Mouse (Mus musculus): Measurements from ENCODE around the gene 1700034I23Rik. TPM values are rescaled to one million over a fixed set of nuclear protein-coding genes. Genes with fewer than 3 reads are reported as not detected.
"Not testable (repeated sequence)": the region's sequence is repeated elsewhere in the genome, so short reads cannot be mapped to it uniquely, and the experiment has no call there.

The 1700034I23Rik gene
- 0.20 and 0.51 TPM in 2 replicates for polyA plus RNA-seq (2014; fragmentation: Nextera tagmentation; extraction: Ambion mirVana)

DNA sequence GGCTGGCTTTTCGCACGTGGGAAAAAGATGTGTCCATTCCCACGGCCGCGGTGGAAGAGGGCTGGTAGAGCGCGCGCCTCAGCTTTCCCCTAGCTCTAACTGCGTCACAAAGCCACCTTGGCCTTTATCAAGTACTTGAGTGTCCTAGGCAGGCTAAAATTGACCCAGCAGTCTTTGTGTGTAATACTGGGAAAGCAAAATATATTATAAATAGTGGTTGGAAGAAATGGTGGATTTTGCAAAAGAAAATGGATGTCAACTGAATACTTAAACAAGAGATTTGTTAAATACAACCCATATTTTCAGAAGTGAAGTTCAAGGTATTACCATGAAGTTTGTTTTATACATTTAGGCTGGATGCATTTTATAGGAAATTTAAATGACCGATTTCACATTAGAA lies at the start of gene 1700034I23Rik:
1700034I23Rik (minus strand) TSS at position 101 of the 400 bp plus-strand sequence.
- not testable (repeated sequence) for H3K9ac ChIP-seq (ENCODE audit: low read depth, low read length); H3K9me3 ChIP-seq (ENCODE audit: control insufficient read depth, low read length); H3K4me3 ChIP-seq (ENCODE audit: low read depth, low read length); H3K4me1 ChIP-seq (replicated peaks; ENCODE audit: control insufficient read depth, insufficient read depth, low read length); DNase-seq (ENCODE audit: low spot score); H3K4me2 ChIP-seq (replicated peaks; ENCODE audit: low read depth, low read length); H3K27me3 ChIP-seq (ENCODE audit: control insufficient read depth, insufficient read depth, low read length); ATAC-seq (ENCODE audit: low FRiP score); H3K27ac ChIP-seq (ENCODE audit: low read depth, low read length); H3K36me3 ChIP-seq (ENCODE audit: control insufficient read depth, insufficient read depth, low read length)
- WGBS: 97% methylated on average over 2 of the region's 10 CpGs

DNA sequence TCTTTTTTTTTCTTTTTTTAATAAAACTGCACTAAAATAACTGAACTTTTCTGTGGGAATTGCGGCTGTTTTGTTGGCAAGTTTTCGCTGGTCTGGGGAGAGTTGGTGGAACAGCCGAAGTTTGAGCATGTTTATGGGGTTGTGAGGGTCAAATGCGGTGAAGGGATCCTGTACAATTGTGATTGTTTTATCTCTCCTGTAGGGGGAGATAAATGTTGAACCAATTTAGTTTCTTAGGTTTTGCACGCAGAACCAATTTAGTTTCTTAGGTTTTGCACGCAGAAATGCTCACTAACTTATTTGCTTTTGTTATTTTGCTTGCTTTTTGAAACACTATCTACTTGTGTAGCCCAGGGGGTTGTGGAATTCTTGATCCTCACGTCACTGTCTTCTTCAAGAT lies 49.0 kb upstream of the 1700034I23Rik start:
- WGBS: 9% methylated on average over 7 of the region's 7 CpGs
- Histone ChIP-seq H3K27me3 (ENCODE audit: control insufficient read depth, insufficient read depth, low read length) (peaks cover 5% of the 10 kb centered on the region), H3K4me2 (replicated peaks; ENCODE audit: low read depth, low read length) (peak overlapping the region; percentile 99), H3K9me3 (ENCODE audit: control insufficient read depth, low read length) (no peaks in the 10 kb centered on the region), H3K4me3 (ENCODE audit: low read depth, low read length) (peak overlapping the region; percentile 73), H3K9ac (ENCODE audit: low read depth, low read length) (no peak overlapping the region), H3K27ac (ENCODE audit: low read depth, low read length) (no peak overlapping the region), H3K4me1 (replicated peaks; ENCODE audit: control insufficient read depth, insufficient read depth, low read length) (no peaks in the 10 kb centered on the region), H3K36me3 (ENCODE audit: control insufficient read depth, insufficient read depth, low read length) (no peaks in the 10 kb centered on the region)
- ATAC-seq (ENCODE audit: low FRiP score) (no peak), DNase-seq (ENCODE audit: low spot score) (peak; percentile 40)

DNA sequence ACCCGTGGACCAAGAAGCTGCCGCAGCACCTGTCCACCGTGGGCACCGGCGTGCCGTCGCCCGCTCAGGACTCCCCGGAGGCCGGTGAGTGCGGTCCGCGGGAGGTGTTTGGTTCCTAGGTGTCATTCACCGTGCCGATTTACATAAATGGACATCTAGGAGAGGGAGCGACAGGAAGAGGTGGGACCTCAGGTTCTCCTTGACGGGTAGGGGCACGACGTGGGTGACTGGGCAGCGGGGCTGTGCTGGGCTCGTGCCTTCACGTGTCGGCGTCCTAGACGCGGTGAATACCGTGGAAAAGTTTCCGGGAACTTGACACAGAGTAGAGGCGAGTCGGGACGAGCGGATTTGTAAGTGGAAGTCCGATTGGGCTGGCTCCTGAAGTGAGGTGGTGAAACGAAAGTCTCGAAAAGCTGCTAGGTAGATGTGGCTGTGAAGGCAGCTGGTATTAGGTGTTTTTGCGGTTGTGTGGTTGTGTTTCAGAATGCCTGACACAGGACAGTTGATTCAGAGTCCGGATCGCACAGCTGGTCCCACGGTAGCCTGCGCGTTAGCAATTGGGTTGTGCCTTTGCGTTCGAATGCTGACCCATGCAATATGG lies 48.4 kb upstream of the 1700034I23Rik start:
- under 1% methylated on average over 43 of the region's 43 CpGs for WGBS
- DNase-seq (ENCODE audit: low spot score) (peak; percentile 65), ATAC-seq (ENCODE audit: low FRiP score) (no peak)
- Histone ChIP-seq H3K27me3 (ENCODE audit: control insufficient read depth, insufficient read depth, low read length) (peaks cover 5% of the 10 kb centered on the region), H3K4me3 (ENCODE audit: low read depth, low read length) (peak overlapping the region; percentile 73), H3K27ac (ENCODE audit: low read depth, low read length) (no peak overlapping the region), H3K9ac (ENCODE audit: low read depth, low read length) (peak overlapping the region; percentile 70), H3K4me1 (replicated peaks; ENCODE audit: control insufficient read depth, insufficient read depth, low read length) (no peaks in the 10 kb centered on the region), H3K4me2 (replicated peaks; ENCODE audit: low read depth, low read length) (peak overlapping the region; percentile 99), H3K36me3 (ENCODE audit: control insufficient read depth, insufficient read depth, low read length) (no peaks in the 10 kb centered on the region), H3K9me3 (ENCODE audit: control insufficient read depth, low read length) (no peaks in the 10 kb centered on the region)

DNA sequence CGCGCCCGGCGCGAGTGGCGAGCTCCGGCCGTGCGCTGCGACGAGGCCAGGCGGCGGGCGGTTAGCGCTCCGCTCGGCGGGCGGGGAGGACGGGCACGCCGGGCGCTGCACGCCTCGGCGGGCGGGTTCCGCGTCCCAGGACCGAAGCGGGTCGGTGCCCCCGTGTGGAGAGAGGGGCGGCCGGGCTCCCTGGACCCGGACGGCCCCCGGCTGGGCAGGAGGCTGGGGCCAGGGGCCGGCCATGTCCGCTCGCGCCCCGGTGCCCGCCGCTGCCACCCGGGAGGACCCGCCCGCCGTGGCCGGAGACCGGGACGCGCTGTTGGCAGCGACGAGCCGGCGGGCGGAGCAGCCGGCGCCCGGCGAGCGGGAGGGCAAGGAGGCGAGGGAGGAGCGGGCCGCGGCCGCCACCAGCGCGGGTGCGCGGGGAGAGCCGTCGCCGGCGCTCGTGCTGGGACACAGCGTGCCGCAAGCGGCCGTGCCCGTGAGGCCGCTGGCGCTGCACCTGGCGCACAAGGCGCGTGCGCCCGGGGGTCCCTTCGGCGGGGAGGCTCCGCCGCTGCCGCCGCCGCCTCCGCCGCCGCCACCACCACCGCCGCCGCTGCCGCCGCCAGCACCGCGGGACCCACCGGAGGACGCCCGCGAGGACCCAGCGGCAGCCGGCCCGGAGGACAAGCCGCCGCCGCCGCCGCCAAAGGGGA lies 47.7 kb upstream of the 1700034I23Rik start:
- peak; percentile 78; the same call in 1 of the 2 replicates for ATAC-seq (ENCODE audit: low FRiP score)
- Histone ChIP-seq H3K27ac (ENCODE audit: low read depth, low read length) (peak overlapping the region; percentile 75), H3K4me2 (replicated peaks; ENCODE audit: low read depth, low read length) (peak overlapping the region; percentile 99), H3K9me3 (ENCODE audit: control insufficient read depth, low read length) (no peaks in the 10 kb centered on the region), H3K4me3 (ENCODE audit: low read depth, low read length) (peak overlapping the region; percentile 73), H3K36me3 (ENCODE audit: control insufficient read depth, insufficient read depth, low read length) (no peaks in the 10 kb centered on the region), H3K9ac (ENCODE audit: low read depth, low read length) (peak overlapping the region; percentile 70), H3K27me3 (ENCODE audit: control insufficient read depth, insufficient read depth, low read length) (peaks cover 5% of the 10 kb centered on the region), H3K4me1 (replicated peaks; ENCODE audit: control insufficient read depth, insufficient read depth, low read length) (no peaks in the 10 kb centered on the region)
- under 1% methylated on average over 84 of the region's 118 CpGs for WGBS
- DNase-seq (ENCODE audit: low spot score): peak; percentile 53

DNA sequence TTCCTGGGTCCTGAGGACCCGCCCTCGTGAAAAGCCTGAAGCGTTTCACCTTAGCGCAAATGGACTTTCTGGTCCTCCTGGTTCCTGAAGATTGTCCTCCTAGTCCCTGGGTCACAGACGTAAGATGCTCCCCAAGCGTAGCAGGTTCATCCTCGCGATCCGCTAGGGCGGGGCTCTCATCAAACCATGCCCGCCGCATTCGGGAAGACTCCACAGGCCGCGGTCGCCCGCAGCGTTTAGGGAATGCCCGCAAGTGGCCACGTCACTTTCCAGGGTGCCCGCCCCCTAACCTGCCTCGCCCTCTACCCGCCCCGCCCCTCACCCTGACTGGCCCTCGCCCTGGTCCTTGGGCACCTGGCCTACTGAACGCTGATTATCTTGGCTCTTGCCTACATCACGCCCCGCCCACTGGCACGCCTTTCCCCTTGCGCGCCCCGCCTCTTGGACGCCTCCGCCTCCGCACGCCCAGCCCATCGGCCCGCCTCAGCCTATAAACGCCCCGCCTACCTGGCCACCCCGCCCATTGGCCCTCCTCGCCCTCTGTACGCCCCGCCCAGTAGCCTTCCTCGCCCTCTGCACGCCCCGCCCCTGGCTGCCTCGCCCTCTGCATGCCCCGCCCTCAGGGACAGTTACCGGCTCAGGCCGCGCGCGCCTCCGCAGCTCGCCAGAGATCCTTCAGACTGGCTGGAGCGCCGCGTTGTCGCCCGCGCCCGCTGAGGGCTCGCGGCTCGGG lies 47.0 kb upstream of the 1700034I23Rik start, which contains the start of gene Larp1b:
Larp1b (plus strand) TSS at position 659 of the 733 bp plus-strand sequence.
- DNase-seq (ENCODE audit: low spot score): peak; percentile 98
- no peaks in the 10 kb centered on the region for H3K36me3 ChIP-seq (ENCODE audit: control insufficient read depth, insufficient read depth, low read length)
- H3K9me3 ChIP-seq (ENCODE audit: control insufficient read depth, low read length): no peaks in the 10 kb centered on the region
- peak within 1 kb of the TSS; percentile 99 for H3K4me2 ChIP-seq (replicated peaks; ENCODE audit: low read depth, low read length)
- ATAC-seq (ENCODE audit: low FRiP score): peak; percentile 98
- peak within 1 kb of the TSS; percentile 73 for H3K4me3 ChIP-seq (ENCODE audit: low read depth, low read length)
- peaks cover 5% of the 10 kb centered on the region for H3K27me3 ChIP-seq (ENCODE audit: control insufficient read depth, insufficient read depth, low read length)
- H3K4me1 ChIP-seq (replicated peaks; ENCODE audit: control insufficient read depth, insufficient read depth, low read length): no peaks in the 10 kb centered on the region
- under 1% methylated on average over 63 of the region's 66 CpGs for WGBS
- H3K9ac ChIP-seq (ENCODE audit: low read depth, low read length): peak within 1 kb of the TSS; percentile 70
- peak within 1 kb of the TSS; percentile 75 for H3K27ac ChIP-seq (ENCODE audit: low read depth, low read length)

DNA sequence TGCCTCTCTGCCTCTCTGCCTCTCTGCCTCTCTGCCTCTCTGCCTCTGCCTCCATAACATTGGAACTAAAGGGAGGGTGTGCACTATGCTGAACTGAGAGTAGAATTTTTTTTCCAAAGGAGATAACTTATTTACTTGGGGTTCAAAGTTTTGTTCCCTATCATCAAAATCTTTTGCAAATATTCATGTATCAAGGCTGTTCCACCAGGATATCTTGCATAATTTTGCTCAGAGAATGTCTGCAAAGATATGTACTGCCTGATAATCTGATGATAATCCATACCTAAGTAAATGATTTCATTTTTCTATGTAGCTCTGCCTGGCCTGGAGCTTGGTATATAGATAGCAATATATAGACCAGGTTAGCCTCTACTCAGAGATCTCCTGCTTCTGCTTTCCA lies 36.7 kb upstream of the 1700034I23Rik start:
- Histone ChIP-seq H3K4me1 (replicated peaks; ENCODE audit: control insufficient read depth, insufficient read depth, low read length) (no peaks in the 10 kb centered on the region), H3K9me3 (ENCODE audit: control insufficient read depth, low read length) (no peaks in the 10 kb centered on the region), H3K27ac (ENCODE audit: low read depth, low read length) (no peak overlapping the region), H3K27me3 (ENCODE audit: control insufficient read depth, insufficient read depth, low read length) (no peaks in the 10 kb centered on the region), H3K4me3 (ENCODE audit: low read depth, low read length) (no peak overlapping the region), H3K4me2 (replicated peaks; ENCODE audit: low read depth, low read length) (no peak overlapping the region), H3K36me3 (ENCODE audit: control insufficient read depth, insufficient read depth, low read length) (no peaks in the 10 kb centered on the region), H3K9ac (ENCODE audit: low read depth, low read length) (no peak overlapping the region)
- DNase-seq (ENCODE audit: low spot score): no peak
- no peak for ATAC-seq (ENCODE audit: low FRiP score)

DNA sequence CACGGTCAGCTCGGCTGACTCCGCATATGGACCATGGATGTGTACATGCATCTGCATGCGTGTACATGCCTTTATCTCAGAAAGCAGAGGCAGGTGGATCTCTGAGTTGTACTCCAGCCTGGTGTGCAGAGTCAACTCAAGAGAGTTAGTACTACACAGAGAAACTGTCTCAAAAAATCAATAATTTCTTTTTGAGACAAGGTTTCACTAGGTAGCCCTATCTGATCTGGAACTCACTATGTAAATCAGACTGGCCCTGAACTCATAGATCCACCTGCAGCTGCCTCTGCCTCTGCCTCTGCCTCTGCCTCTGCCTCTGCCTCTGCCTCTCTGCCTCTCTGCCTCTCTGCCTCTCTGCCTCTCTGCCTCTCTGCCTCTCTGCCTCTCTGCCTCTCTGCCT lies 36.2 kb upstream of the 1700034I23Rik start:
- no peaks in the 10 kb centered on the region for H3K36me3 ChIP-seq (ENCODE audit: control insufficient read depth, insufficient read depth, low read length)
- H3K9me3 ChIP-seq (ENCODE audit: control insufficient read depth, low read length): no peaks in the 10 kb centered on the region
- WGBS: 91% methylated on average over 4 of the region's 4 CpGs
- ATAC-seq (ENCODE audit: low FRiP score) (no peak), DNase-seq (ENCODE audit: low spot score) (no peak)
- H3K4me2 ChIP-seq (replicated peaks; ENCODE audit: low read depth, low read length): no peak overlapping the region
- no peak overlapping the region for H3K9ac ChIP-seq (ENCODE audit: low read depth, low read length)
- no peaks in the 10 kb centered on the region for H3K4me1 ChIP-seq (replicated peaks; ENCODE audit: control insufficient read depth, insufficient read depth, low read length)
- no peak overlapping the region for H3K27ac ChIP-seq (ENCODE audit: low read depth, low read length)
- no peak overlapping the region for H3K4me3 ChIP-seq (ENCODE audit: low read depth, low read length)
- H3K27me3 ChIP-seq (ENCODE audit: control insufficient read depth, insufficient read depth, low read length): no peaks in the 10 kb centered on the region

DNA sequence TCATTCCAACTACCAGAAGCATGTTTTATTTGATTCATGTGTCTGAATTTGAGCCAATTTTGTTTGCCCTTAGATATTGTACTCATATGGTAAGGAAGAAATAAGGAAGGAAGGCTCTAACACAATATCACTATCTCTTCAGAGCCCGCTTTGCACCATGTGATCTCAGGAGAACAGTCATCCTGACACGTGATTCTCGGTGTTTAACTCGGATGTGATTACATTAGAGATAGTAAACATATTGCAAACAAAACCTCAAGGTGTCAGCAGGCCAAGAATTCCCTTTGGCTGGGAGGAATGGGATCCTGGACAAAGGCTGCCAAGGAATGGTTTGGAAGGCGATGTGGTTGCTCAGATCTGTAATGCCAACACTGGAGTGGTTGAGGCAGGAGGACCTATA lies 35.8 kb upstream of the 1700034I23Rik start:
- no peaks in the 10 kb centered on the region for H3K9me3 ChIP-seq (ENCODE audit: control insufficient read depth, low read length)
- no peak overlapping the region for H3K4me2 ChIP-seq (replicated peaks; ENCODE audit: low read depth, low read length)
- H3K36me3 ChIP-seq (ENCODE audit: control insufficient read depth, insufficient read depth, low read length): no peaks in the 10 kb centered on the region
- H3K27ac ChIP-seq (ENCODE audit: low read depth, low read length): no peak overlapping the region
- WGBS: 90% methylated on average over 5 of the region's 5 CpGs
- no peaks in the 10 kb centered on the region for H3K27me3 ChIP-seq (ENCODE audit: control insufficient read depth, insufficient read depth, low read length)
- no peak overlapping the region for H3K4me3 ChIP-seq (ENCODE audit: low read depth, low read length)
- H3K4me1 ChIP-seq (replicated peaks; ENCODE audit: control insufficient read depth, insufficient read depth, low read length): no peaks in the 10 kb centered on the region
- no peak overlapping the region for H3K9ac ChIP-seq (ENCODE audit: low read depth, low read length)
- no peak for DNase-seq (ENCODE audit: low spot score)
- ATAC-seq (ENCODE audit: low FRiP score): no peak

Measured in hindbrain, embryonic 11.5 days (tissue).